Mouse (Mus musculus) forebrain, embryonic 16.5 days (tissue): ENCODE measurements around the gene Klk1b8. TPM values are rescaled to one million over a fixed set of nuclear protein-coding genes. Genes with fewer than 3 reads are reported as not detected.

Experiments used
- ATAC-seq: fragments of 200-750 bp; cut with Nextera tagmentation; 2 replicates; pipeline ENCODE4 v1.8.0; 2017; ENCODE audit warnings: mild to moderate bottlenecking, moderate library complexity
- H3K27ac ChIP-seq: fragments of 300-500 bp; sonication (generic); 2 replicates; pipeline ENCODE4 v1.5.1; 2014; ENCODE audit warnings: low read length, control low read depth
- H3K27me3 ChIP-seq: fragments of 300-500 bp; sonication (generic); replicated peaks from 2 replicates; pipeline ENCODE4 v1.6.1; 2014; ENCODE audit warnings: low read length; ENCODE audit not compliant: control insufficient read depth, insufficient read depth
- H3K36me3 ChIP-seq: fragments of 300-500 bp; sonication (generic); 2 replicates; pipeline ENCODE4 v1.6.1; 2014; ENCODE audit not compliant: control insufficient read depth, insufficient read depth
- H3K4me1 ChIP-seq: fragments of 300-500 bp; sonication (generic); replicated peaks from 2 replicates; pipeline ENCODE4 v1.6.1; 2014; ENCODE audit warnings: low read length; ENCODE audit not compliant: control insufficient read depth, insufficient read depth
- H3K4me2 ChIP-seq: fragments of 300-500 bp; sonication (generic); 2 replicates; pipeline ENCODE4 v1.6.1; 2014; ENCODE audit warnings: mild to moderate bottlenecking, low read length, control low read depth
- H3K4me3 ChIP-seq: fragments of 300-500 bp; sonication (generic); replicated peaks from 2 replicates; pipeline ENCODE4 v1.5.1; 2014; ENCODE audit warnings: mild to moderate bottlenecking, low read length, control low read depth
- H3K9ac ChIP-seq: fragments of 300-500 bp; sonication (generic); replicated peaks from 2 replicates; pipeline ENCODE4 v1.6.1; 2014; ENCODE audit warnings: low read depth, low read length, control low read depth
- H3K9me3 ChIP-seq: fragments of 300-500 bp; sonication (generic); 2 replicates; pipeline ENCODE4 v1.6.1; 2016; ENCODE audit warnings: low read length; ENCODE audit not compliant: control insufficient read depth
- WGBS: fragments of 180-500 bp; shearing (Covaris S2); extraction: QIAGEN DNeasy Blood & Tissue Kit; methylation state at CpG from one replicate; pipeline ENCODE4 v1.1.7; 2014; 5-methylcytosine and 5-hydroxymethylcytosine counted together
- polyA plus RNA-seq: library from polyadenylated mRNA; unstranded; fragments of >200 nt; fragmentation: Nextera tagmentation; extraction: Ambion mirVana; gene quantifications from 2 replicates; pipeline ENCODE4 v1.2.1, GENCODE M21; 2015

Gene Klk1b8
- polyA plus RNA-seq, result not detected in 2 replicates

- 79% methylated on average over 2 of the region's 2 CpGs for WGBS
Observed at GRCm38 (mm10) chr7:43950364-43950763, at the start of gene Klk1b8. Klk1b8 (plus strand) TSS chr7:43950664.

GRCm38 (mm10) chr7:43914821-43915220 is 35.6 kb upstream of the Klk1b8 start:
- no peak overlapping the region for H3K4me3 ChIP-seq
- no peak overlapping the region for H3K4me2 ChIP-seq
- H3K36me3 ChIP-seq, result no peaks in the 10 kb centered on the region
- no peak overlapping the region for H3K27ac ChIP-seq
- H3K9me3 ChIP-seq, result no peaks in the 10 kb centered on the region
- no peak overlapping the region for H3K9ac ChIP-seq
- 77% methylated on average over 9 of the region's 9 CpGs for WGBS
- no peaks in the 10 kb centered on the region for H3K4me1 ChIP-seq
- no peak for ATAC-seq
- H3K27me3 ChIP-seq, result no peaks in the 10 kb centered on the region

More at GRCm38 (mm10) chr7:43950364-43950763, at the start of gene Klk1b8:
- Histone ChIP-seq H3K36me3 (no peaks in the 10 kb centered on the region), H3K9ac (no peak within 1 kb of the TSS), H3K9me3 (no peaks in the 10 kb centered on the region), H3K4me2 (no peak within 1 kb of the TSS), H3K27ac (no peak within 1 kb of the TSS), H3K4me3 (no peak within 1 kb of the TSS), H3K4me1 (no peaks in the 10 kb centered on the region), H3K27me3 (no peaks in the 10 kb centered on the region)
- no peak for ATAC-seq

GRCm38 (mm10) chr7:43918426-43918825 is 32.0 kb upstream of the Klk1b8 start:
- no peaks in the 10 kb centered on the region for H3K36me3 ChIP-seq
- no peak for ATAC-seq
- no peak overlapping the region for H3K4me2 ChIP-seq
- H3K9ac ChIP-seq, result no peak overlapping the region
- WGBS, result 91% methylated on average over 13 of the region's 13 CpGs
- no peaks in the 10 kb centered on the region for H3K9me3 ChIP-seq
- no peaks in the 10 kb centered on the region for H3K27me3 ChIP-seq
- H3K4me1 ChIP-seq, result no peaks in the 10 kb centered on the region
- no peak overlapping the region for H3K27ac ChIP-seq
- no peak overlapping the region for H3K4me3 ChIP-seq

GRCm38 (mm10) chr7:43918871-43919270 is 31.6 kb upstream of the Klk1b8 start:
- Histone ChIP-seq H3K4me2 (no peak overlapping the region), H3K4me3 (no peak overlapping the region), H3K9me3 (no peaks in the 10 kb centered on the region), H3K36me3 (no peaks in the 10 kb centered on the region), H3K4me1 (no peaks in the 10 kb centered on the region), H3K27ac (no peak overlapping the region), H3K9ac (no peak overlapping the region), H3K27me3 (no peaks in the 10 kb centered on the region)
- 80% methylated on average over 8 of the region's 8 CpGs for WGBS
- ATAC-seq, result no peak

- Histone ChIP-seq H3K4me3 (no peak overlapping the region), H3K4me2 (no peak overlapping the region), H3K9ac (no peak overlapping the region), H3K9me3 (no peaks in the 10 kb centered on the region), H3K27me3 (no peaks in the 10 kb centered on the region), H3K4me1 (no peaks in the 10 kb centered on the region), H3K36me3 (no peaks in the 10 kb centered on the region), H3K27ac (no peak overlapping the region)
- WGBS, result 34% methylated on average over 14 of the region's 14 CpGs
- ATAC-seq, result peak; percentile 89
Observed at GRCm38 (mm10) chr7:43919559-43920451, 30.7 kb upstream of the Klk1b8 start.

- Histone ChIP-seq H3K27ac (no peak overlapping the region), H3K9ac (no peak overlapping the region), H3K4me2 (no peak overlapping the region), H3K4me1 (no peaks in the 10 kb centered on the region), H3K27me3 (no peaks in the 10 kb centered on the region), H3K4me3 (no peak overlapping the region), H3K36me3 (no peaks in the 10 kb centered on the region), H3K9me3 (no peaks in the 10 kb centered on the region)
- WGBS, result 91% methylated on average over 3 of the region's 3 CpGs
- no peak for ATAC-seq
Observed at GRCm38 (mm10) chr7:43920582-43920981, 29.9 kb upstream of the Klk1b8 start.

GRCm38 (mm10) chr7:43921087-43921486 is 29.4 kb upstream of the Klk1b8 start:
- no peaks in the 10 kb centered on the region for H3K4me1 ChIP-seq
- no peaks in the 10 kb centered on the region for H3K36me3 ChIP-seq
- ATAC-seq, result no peak
- WGBS, result 87% methylated on average over 6 of the region's 6 CpGs
- no peaks in the 10 kb centered on the region for H3K27me3 ChIP-seq
- no peak overlapping the region for H3K4me2 ChIP-seq
- no peaks in the 10 kb centered on the region for H3K9me3 ChIP-seq
- no peak overlapping the region for H3K4me3 ChIP-seq
- no peak overlapping the region for H3K27ac ChIP-seq
- H3K9ac ChIP-seq, result no peak overlapping the region

- no peak overlapping the region for H3K4me3 ChIP-seq
- no peaks in the 10 kb centered on the region for H3K36me3 ChIP-seq
- no peaks in the 10 kb centered on the region for H3K27me3 ChIP-seq
- H3K4me2 ChIP-seq, result no peak overlapping the region
- 85% methylated on average over 2 of the region's 2 CpGs for WGBS
- H3K9me3 ChIP-seq, result no peaks in the 10 kb centered on the region
- H3K9ac ChIP-seq, result no peak overlapping the region
- ATAC-seq, result no peak
- H3K4me1 ChIP-seq, result no peaks in the 10 kb centered on the region
- H3K27ac ChIP-seq, result no peak overlapping the region
Observed at GRCm38 (mm10) chr7:43921941-43922340, 28.5 kb upstream of the Klk1b8 start.

GRCm38 (mm10) chr7:43925985-43926384 is 24.5 kb upstream of the Klk1b8 start:
- no peak overlapping the region for H3K9ac ChIP-seq
- no peaks in the 10 kb centered on the region for H3K9me3 ChIP-seq
- no peaks in the 10 kb centered on the region for H3K36me3 ChIP-seq
- no peak overlapping the region for H3K27ac ChIP-seq
- no peak for ATAC-seq
- H3K27me3 ChIP-seq, result no peaks in the 10 kb centered on the region
- H3K4me1 ChIP-seq, result no peaks in the 10 kb centered on the region
- H3K4me2 ChIP-seq, result no peak overlapping the region
- H3K4me3 ChIP-seq, result no peak overlapping the region
- 71% methylated on average over 5 of the region's 5 CpGs for WGBS
